Mouse (Mus musculus): ENCODE data around the gene Tmem199. TPM values are rescaled to one million over a fixed set of nuclear protein-coding genes. Genes with fewer than 3 reads are reported as not detected.

Tmem199 gene
- polyA plus RNA-seq, 1 experiment from 2014 or later, result 32.4 TPM

DNA sequence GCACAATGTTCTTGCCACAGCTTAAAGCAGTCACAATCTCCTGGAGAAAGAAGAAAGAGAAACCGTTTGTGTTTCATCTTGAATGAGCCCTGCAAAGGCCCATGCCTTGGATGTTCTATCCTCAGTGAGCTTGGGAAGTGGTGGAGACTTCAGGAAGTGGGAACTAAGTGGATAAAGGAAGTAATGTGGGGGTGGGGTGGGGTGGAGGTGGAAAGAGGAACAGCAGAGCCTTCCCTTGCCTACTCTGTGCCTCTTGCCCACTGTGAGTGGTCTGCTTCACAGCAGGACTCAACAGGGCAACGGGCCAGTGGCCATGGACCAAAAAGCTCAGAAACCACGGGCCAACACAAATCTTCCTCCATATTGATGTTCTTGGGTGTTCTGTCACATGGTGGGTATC, 36.7 kb downstream of the Tmem199 start:
- H3K27me3 ChIP-seq (replicated peaks; ENCODE audit: insufficient read depth, low read length), result no peaks in the 10 kb centered on the region
- TF ChIP-seq EP300 (IDR thresholded peaks at IDR 0.05) (no peak), CTCF (IDR thresholded peaks at IDR 0.05) (no peak)
- no peaks in the 10 kb centered on the region for H3K36me3 ChIP-seq (ENCODE audit: insufficient read depth, low read length)
- H3K9ac ChIP-seq (replicated peaks; ENCODE audit: low read depth), result no peak overlapping the region
- no peak overlapping the region for H3K4me2 ChIP-seq (replicated peaks; ENCODE audit: low read depth, low read length)
- WGBS, result 62% methylated on average over 3 of the region's 3 CpGs
- no peaks in the 10 kb centered on the region for H3K9me3 ChIP-seq (ENCODE audit: low read length)
- no peak for ATAC-seq
- no peak overlapping the region for H3K27ac ChIP-seq (ENCODE audit: low read length)
- DNase-seq (ENCODE audit: low spot score), result no peak
- H3K4me3 ChIP-seq (ENCODE audit: low read depth, low read length), result no peak overlapping the region
- no peaks in the 10 kb centered on the region for H3K4me1 ChIP-seq (ENCODE audit: insufficient read depth, low read depth, low read length)

DNA sequence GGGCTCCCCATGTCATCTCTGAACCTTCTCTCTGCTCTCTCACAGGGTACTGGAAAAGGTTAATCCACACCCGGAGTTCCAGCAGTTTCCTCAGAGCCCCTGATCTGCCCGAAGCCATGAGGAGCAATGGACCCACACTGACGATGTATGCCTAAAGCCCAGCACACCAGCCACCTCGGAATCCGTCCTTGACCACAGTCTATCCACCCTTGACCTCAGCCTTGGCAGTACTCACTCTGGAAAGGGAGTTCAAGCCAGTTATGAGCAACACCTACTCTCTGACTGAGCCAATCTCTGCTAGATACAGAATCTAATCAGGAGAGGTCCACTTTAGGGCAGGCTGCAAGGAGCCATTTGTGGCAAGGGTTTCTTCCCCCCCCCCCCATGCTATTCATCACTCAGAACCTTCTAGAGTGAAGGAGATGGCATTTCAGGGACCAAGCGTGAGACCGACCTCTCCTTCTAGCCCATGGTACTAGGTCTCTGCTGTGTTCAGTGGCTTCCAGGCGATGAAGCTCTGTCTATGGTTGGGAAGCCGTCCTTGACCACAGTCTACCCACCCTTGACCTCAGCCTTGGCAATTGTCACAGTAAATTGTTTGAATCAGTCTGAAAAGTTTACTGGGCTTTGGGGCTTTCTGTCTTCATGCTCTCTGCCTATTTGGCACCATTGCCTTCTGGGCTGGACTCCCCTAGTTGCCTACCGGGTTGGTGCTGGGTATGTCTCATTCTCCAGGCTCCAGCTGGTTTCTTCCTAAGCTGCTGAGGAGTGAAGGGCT, 40.5 kb downstream of the Tmem199 start:
- H3K27me3 ChIP-seq (replicated peaks; ENCODE audit: insufficient read depth, low read length), result no peaks in the 10 kb centered on the region
- DNase-seq (ENCODE audit: low spot score) (no peak), ATAC-seq (no peak)
- H3K9ac ChIP-seq (replicated peaks; ENCODE audit: low read depth), result no peak overlapping the region
- no peaks in the 10 kb centered on the region for H3K9me3 ChIP-seq (ENCODE audit: low read length)
- TF ChIP-seq EP300 (IDR thresholded peaks at IDR 0.05), result no peak
- TF ChIP-seq CTCF (IDR thresholded peaks at IDR 0.05), result no peak
- 88% methylated on average over 10 of the region's 10 CpGs for WGBS
- H3K36me3 ChIP-seq (ENCODE audit: insufficient read depth, low read length), result no peaks in the 10 kb centered on the region
- H3K4me2 ChIP-seq (replicated peaks; ENCODE audit: low read depth, low read length), result no peak overlapping the region
- no peak overlapping the region for H3K4me3 ChIP-seq (ENCODE audit: low read depth, low read length)
- peaks cover under 1% of the 10 kb centered on the region; the same call in 1 of the 2 replicates for H3K4me1 ChIP-seq (ENCODE audit: insufficient read depth, low read depth, low read length)
- no peak overlapping the region for H3K27ac ChIP-seq (ENCODE audit: low read length)

GRCm38 (mm10) chr11:78467932-78468331, 44.0 kb downstream of the Tmem199 start:
- peaks cover 5% of the 10 kb centered on the region; the same call in 1 of the 2 replicates for H3K4me1 ChIP-seq (ENCODE audit: insufficient read depth, low read depth, low read length)
- no peak overlapping the region for H3K4me3 ChIP-seq (ENCODE audit: low read depth, low read length)
- no peak for ATAC-seq
- H3K27me3 ChIP-seq (replicated peaks; ENCODE audit: insufficient read depth, low read length), result no peaks in the 10 kb centered on the region
- no peak overlapping the region for H3K9ac ChIP-seq (replicated peaks; ENCODE audit: low read depth)
- no peaks in the 10 kb centered on the region for H3K9me3 ChIP-seq (ENCODE audit: low read length)
- no peak overlapping the region for H3K4me2 ChIP-seq (replicated peaks; ENCODE audit: low read depth, low read length)
- 52% methylated on average over 3 of the region's 3 CpGs for WGBS
- DNase-seq (ENCODE audit: low spot score), result no peak
- H3K27ac ChIP-seq (ENCODE audit: low read length), result no peak overlapping the region
- no peak for TF ChIP-seq CTCF (IDR thresholded peaks at IDR 0.05)
- no peak for TF ChIP-seq EP300 (IDR thresholded peaks at IDR 0.05)
- no peaks in the 10 kb centered on the region for H3K36me3 ChIP-seq (ENCODE audit: insufficient read depth, low read length)

- Histone ChIP-seq H3K4me3 (ENCODE audit: low read depth, low read length) (no peak overlapping the region), H3K4me2 (replicated peaks; ENCODE audit: low read depth, low read length) (no peak overlapping the region), H3K4me1 (ENCODE audit: insufficient read depth, low read depth, low read length) (peaks cover 5% of the 10 kb centered on the region; the same call in 1 of the 2 replicates), H3K9me3 (ENCODE audit: low read length) (no peaks in the 10 kb centered on the region), H3K27me3 (replicated peaks; ENCODE audit: insufficient read depth, low read length) (no peaks in the 10 kb centered on the region), H3K9ac (replicated peaks; ENCODE audit: low read depth) (no peak overlapping the region), H3K36me3 (ENCODE audit: insufficient read depth, low read length) (no peaks in the 10 kb centered on the region), H3K27ac (ENCODE audit: low read length) (no peak overlapping the region)
- TF ChIP-seq CTCF (IDR thresholded peaks at IDR 0.05) (no peak), EP300 (IDR thresholded peaks at IDR 0.05) (no peak)
- no peak for DNase-seq (ENCODE audit: low spot score)
- WGBS, result 67% methylated on average over 7 of the region's 7 CpGs
- no peak for ATAC-seq
Observed at GRCm38 (mm10) chr11:78467515-78467914, 44.5 kb downstream of the Tmem199 start.

GRCm38 (mm10) chr11:78466242-78466912, 45.6 kb downstream of the Tmem199 start:
- peak overlapping the region; percentile 65 for H3K4me3 ChIP-seq (ENCODE audit: low read depth, low read length)
- H3K36me3 ChIP-seq (ENCODE audit: insufficient read depth, low read length), result no peaks in the 10 kb centered on the region
- H3K27ac ChIP-seq (ENCODE audit: low read length), result peak overlapping the region; percentile 54; the same call in 1 of the 2 replicates
- TF ChIP-seq EP300 (IDR thresholded peaks at IDR 0.05) (no peak), CTCF (IDR thresholded peaks at IDR 0.05) (no peak)
- ATAC-seq (no peak), DNase-seq (ENCODE audit: low spot score) (no peak)
- H3K27me3 ChIP-seq (replicated peaks; ENCODE audit: insufficient read depth, low read length), result no peaks in the 10 kb centered on the region
- H3K4me2 ChIP-seq (replicated peaks; ENCODE audit: low read depth, low read length), result peak overlapping the region; percentile 94
- peak overlapping the region; percentile 30; the same call in 1 of the 2 replicates for H3K9ac ChIP-seq (replicated peaks; ENCODE audit: low read depth)
- 68% methylated on average over 23 of the region's 23 CpGs for WGBS
- peaks cover 5% of the 10 kb centered on the region; the same call in 1 of the 2 replicates for H3K4me1 ChIP-seq (ENCODE audit: insufficient read depth, low read depth, low read length)
- H3K9me3 ChIP-seq (ENCODE audit: low read length), result peaks cover 4% of the 10 kb centered on the region; the same call in 1 of the 2 replicates

DNA sequence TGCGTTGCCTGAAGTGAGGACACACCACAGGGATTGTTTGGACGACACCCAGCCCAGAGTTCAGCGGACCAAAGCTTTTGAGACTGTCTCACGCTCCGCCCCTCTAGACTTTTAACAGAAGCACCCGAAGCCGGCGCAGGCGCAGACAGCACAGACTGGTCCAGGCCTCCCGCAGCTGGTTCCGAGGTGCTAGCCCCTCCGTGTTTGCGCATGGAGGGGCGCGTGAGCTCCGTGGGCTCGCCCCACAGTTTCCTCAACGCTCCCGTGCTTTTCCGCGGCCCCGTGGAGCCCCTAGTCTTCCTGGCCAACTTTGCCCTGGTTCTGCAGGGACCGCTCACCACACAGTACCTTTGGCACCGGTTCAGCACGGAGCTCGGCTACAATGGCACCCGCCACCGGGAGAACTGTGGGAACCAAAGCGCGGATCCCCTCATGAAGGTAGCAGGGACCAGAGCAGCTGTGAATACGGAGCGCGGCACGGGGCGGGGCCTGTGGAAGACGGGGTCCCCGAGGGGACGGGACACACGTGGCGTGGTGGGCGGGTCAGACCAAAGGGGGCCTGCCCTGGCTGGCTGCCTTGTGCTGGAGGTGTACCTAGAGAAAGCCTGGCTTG, 46.3 kb downstream of the Tmem199 start, which contains the start of gene Slc46a1:
Gene Slc46a1 (plus strand): TSS at position 130 of the 613 bp plus-strand sequence.
- Histone ChIP-seq H3K4me2 (replicated peaks; ENCODE audit: low read depth, low read length) (peak within 1 kb of the TSS; percentile 94), H3K4me3 (ENCODE audit: low read depth, low read length) (peak within 1 kb of the TSS; percentile 65), H3K9me3 (ENCODE audit: low read length) (peaks cover 4% of the 10 kb centered on the region; the same call in 1 of the 2 replicates), H3K27me3 (replicated peaks; ENCODE audit: insufficient read depth, low read length) (no peaks in the 10 kb centered on the region), H3K9ac (replicated peaks; ENCODE audit: low read depth) (peak within 1 kb of the TSS; percentile 30), H3K4me1 (ENCODE audit: insufficient read depth, low read depth, low read length) (peaks cover 5% of the 10 kb centered on the region; the same call in 1 of the 2 replicates), H3K36me3 (ENCODE audit: insufficient read depth, low read length) (no peaks in the 10 kb centered on the region), H3K27ac (ENCODE audit: low read length) (peak within 1 kb of the TSS; percentile 54)
- peak; percentile 92 for DNase-seq (ENCODE audit: low spot score)
- 1% methylated on average over 39 of the region's 41 CpGs for WGBS
- no peak for TF ChIP-seq EP300 (IDR thresholded peaks at IDR 0.05)
- TF ChIP-seq CTCF (IDR thresholded peaks at IDR 0.05), result no peak
- peak; percentile 93 for ATAC-seq

All from lung, postnatal 0 days (tissue).